Mouse (Mus musculus): ENCODE measurements at regions not wholly inside any gene's neighbourhood (a gene's known extent, or its start where the extent isn't known, plus 50 kb on each side); places are given as distances from the start of the nearest gene placed in this dataset.
A peak's percentile ranks its signal among the peaks of the same experiment; 100 is the strongest.

GRCm38 (mm10) chr5:138875180-138876076, 55.5 kb downstream of the Gm5294 start:
- DNase-seq = peak in 1 of 2 experiments; percentile 27

DNA sequence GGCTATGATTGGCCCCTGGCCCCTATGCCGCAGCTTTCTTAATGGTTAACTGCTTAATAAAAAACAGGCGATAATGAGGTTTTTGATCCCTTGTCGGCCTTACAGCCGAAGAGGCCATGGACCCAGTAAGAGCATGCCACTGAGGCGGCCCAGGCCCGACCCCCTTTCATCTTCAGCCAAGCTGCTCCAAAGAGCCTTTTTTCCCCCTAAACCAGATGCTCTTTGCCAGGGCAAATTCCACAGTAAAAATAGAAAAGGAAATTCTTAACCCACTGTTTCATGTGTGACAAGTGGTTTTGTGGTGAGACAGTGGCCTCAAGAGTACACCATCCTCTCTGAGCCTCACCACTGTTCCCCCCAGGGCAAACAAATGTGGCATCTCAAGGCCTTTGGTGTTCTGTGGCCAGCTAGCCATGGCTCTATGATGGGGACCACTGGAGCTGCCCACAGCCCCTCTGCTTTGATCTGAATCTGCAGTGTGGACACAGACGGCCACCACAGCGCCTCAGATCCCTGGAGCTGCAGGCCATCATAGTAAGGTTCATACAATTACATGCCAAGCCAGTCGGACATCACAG, 61.9 kb downstream of the Gm5294 start:
- DNase-seq = no peak

- DNase-seq = no peak
These were observed 63.7 kb downstream of the Gm5294 start for GRCm38 (mm10) chr5:138883573-138883972.

DNA sequence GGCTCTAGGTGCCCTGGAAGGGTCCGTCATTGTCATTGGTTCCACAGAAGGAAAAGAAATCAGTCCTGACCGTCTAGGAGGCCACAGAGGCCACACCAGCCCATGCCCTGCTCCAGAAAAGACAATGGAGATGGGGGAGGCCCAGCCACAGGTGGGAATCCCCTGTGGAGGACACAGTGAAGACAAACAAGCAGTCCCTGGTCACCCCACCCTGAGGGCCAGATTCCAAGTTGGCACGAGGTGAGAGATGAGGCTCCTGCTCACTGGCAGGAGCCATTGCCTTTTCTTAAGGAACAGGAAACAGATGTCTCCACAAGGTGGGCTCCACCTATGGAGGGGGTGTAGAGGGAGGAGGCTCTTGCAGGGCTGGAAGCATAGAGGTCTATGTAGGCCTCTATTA, 66.0 kb downstream of the Gm5294 start:
- DNase-seq = peak; percentile 15 to 17

DNA sequence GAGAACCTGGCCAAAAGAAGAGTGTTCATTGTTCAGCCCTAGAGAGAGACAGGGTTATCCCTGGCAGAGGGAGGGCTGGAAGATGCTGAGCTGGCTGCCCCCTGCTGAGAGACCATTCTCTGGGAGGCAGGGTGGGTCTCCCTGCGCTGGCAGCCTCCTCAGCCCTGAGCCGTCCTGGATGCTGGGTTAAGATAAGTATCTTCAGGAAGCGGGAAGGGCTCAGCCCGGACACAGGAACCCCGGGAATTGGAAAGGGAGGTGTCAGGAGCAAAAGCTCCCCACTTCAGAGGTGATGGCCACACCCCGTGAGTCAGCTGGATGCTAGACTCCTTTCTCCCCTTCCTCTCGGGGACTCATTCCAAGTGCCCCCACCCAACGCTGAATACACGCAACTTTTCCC, 68.9 kb downstream of the Gm5294 start:
- peak; percentile 37 to 51 for DNase-seq

DNA sequence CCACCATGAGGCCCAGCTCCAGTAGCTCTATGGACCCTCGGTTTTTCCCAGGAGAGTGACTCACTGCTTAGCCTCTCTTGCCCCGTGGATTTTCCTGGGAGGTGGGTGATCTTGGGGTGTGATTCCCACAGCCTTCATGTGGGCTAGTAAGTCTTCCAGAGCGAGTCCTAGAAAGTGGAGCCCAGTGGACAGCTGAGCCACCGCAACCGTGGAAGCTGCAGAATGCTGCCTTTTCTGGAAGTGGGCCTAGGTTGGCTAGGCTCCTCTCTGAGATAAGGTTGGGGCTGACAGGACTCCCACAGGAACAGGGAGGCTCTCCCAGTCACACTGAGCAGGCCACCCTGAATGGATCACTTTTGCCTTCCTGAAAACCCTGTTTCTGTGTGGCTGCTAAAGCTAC, 69.9 kb downstream of the Gm5294 start:
- DNase-seq = no peak

GRCm38 (mm10) chr5:138894496-138894895, 74.6 kb downstream of the Gm5294 start:
- no peak for DNase-seq

DNA sequence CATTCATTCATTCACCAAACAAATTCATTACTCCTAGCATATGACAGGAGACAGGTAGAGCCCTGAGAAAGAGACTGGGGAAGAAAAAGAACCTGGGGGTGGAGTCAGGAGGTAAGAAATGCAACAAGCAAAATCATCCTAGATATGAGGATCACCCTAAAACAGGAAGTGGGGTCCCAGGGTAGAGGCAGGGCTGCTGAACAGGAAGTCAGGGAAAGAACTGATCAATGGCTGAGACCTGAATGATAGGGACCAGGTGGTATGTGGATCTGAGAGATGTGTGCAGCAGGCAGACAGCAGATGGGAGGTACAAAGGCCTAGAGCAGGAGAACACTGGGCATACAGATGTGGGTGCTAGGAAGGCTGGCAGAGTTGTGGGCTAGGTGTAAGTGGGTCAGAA, 77.4 kb downstream of the Gm5294 start:
- no peak for DNase-seq

- no peak for DNase-seq
These were observed 78.6 kb downstream of the Gm5294 start for GRCm38 (mm10) chr5:138898440-138898839.

DNA sequence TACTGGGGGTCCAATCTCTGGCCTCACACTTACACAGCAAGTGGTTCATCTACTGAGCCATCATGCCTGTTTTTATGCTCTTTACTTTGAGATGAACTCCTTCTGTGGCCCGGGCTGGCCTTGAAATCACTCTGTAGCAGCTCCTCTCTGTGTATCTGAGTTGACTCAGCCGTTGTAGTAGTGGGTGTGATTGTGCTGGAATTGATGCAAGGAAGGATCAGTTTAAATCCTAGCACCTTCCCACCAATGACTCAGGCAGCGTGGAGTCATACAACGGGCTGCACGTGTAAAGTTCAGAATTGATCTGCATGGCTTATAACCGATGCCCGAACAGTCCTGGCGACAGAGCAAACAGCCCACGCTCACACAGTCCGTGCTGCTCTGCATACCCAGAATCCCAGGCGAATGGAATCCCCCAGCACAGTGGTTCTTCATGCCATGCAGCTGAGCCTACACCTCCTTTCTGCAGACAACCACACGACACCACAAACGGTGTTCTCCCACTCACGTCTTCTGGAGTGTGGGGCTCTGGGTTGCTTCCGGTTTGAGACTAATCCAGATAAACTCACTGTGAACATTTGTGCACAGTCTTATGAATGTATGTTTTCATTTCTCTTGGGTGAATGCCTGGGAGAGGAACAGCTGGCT, 81.2 kb downstream of the Gm5294 start:
- no peak for DNase-seq

DNA sequence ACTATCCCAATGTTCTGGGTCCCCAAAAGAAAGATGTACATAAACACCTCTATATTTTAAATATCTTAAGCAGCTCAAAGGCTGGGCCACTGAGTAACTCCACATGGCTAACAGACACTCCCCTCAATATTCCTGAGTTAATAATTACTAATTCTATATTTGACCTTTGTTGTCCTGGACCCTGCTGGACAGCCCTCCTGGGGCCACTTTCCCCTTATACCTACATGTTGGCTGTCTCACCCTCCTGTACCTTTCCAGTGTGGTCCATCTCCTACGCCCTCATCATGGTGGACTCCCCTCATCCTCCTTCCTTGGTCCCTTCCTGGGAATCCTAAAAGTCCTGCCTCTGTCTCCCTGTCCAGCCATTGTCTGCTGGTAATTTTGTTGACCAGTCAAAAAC, 82.4 kb downstream of the Gm5294 start:
- DNase-seq = no peak

- DNase-seq = no peak
These were observed 85.1 kb downstream of the Pdgfa start for GRCm38 (mm10) chr5:138911769-138912710.

DNA sequence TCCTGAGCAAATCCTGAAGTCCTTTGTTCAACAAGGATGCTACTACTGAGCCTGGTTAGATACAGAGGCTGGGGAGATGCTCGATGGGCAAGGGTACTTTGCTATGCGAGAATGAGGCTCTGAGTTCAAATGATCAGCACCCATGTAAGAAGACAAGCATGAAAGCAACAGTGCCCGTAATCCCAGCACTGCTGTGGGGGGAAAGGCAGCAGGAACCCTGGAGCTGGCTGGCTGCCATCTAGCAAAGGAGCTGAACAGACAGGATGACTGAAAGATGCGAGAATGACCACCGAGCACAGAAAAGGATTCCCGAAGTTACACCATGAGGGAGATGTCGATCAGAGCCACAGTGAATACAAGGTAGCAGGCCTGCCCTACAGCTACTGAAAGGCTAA, 84.5 kb downstream of the Pdgfa start:
- DNase-seq = no peak

GRCm38 (mm10) chr5:138915068-138915467, 82.1 kb downstream of the Pdgfa start:
- DNase-seq = no peak

DNA sequence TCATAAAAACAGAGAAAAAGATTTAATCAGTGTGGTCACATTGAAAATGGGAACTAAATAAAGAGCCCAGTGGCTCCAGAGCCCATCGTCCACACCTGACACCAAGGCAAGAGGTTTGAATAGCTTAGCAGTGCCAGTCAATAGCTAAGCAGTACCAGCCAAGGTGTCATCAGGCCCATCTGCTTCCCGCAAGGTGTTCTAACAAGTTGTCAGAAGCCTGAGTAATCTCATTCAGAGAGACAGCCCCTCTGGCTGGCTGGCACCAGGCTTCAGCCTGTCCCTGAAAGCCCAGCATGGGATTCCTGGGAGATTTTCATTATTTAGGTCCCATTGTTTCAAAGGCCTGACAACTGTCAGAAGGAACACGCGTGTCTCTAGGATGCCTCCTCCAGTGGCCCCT, 81.7 kb downstream of the Pdgfa start:
- no peak for DNase-seq

DNA sequence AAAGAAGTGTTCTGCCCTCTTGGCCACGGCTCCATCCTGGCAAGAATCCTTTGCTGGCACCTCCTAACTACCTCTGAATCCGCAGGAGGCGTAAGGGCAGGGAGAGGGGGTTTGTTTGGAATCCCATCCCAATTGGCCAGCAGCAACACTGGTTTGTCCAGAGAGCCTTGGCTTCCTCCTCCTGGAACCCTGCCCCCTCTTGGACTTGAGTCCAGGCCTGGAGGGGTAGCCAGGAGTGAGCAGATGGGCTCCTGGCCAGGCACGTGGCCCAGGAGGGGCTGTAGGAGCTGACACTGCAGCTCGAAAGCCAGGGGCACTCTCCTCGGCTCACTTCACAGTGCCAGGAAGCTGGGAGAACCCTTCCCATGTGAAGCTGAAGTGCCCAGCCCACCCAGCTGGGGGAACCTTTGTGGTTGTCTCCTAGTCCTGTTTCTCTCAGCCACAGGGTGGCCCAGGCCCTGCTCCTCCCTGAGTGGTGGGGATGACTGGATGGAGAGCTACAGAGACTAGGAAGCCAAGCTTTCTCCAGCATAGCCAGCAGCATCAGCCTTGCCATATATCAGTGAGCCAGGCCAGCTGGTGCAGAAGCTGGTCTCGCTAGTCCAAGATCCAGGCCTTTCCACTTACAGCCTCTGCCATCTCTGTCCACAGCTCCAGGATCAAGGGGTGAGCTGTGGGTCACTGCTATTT, 76.9 kb downstream of the Pdgfa start:
- DNase-seq = peak; percentile 90 to 92

GRCm38 (mm10) chr5:138922116-138922515, 75.1 kb downstream of the Pdgfa start:
- DNase-seq = peak in 1 of 2 experiments; percentile 18

All from kidney, adult 8-10 months (tissue).